Mouse (Mus musculus) right cerebral cortex, adult 2 months (tissue): ENCODE data around the gene Dnaaf3.

Source experiments
- DNase-seq, 2 experiments: peaks; one replicate each; pipeline ENCODE4 v3.0.0; 2021 to 2022; ENCODE audit warnings: low spot score in 2 of 2

The Dnaaf3 gene

GRCm38 (mm10) chr7:4522292-4522691 is 10.0 kb downstream of the Dnaaf3 start:
- no peak for DNase-seq

GRCm38 (mm10) chr7:4521231-4522003 is 10.8 kb downstream of the Dnaaf3 start:
- DNase-seq, result no peak

- no peak for DNase-seq
Measured at GRCm38 (mm10) chr7:4518487-4518886, 13.8 kb downstream of the Dnaaf3 start.

- no peak for DNase-seq
Measured at GRCm38 (mm10) chr7:4516332-4517050, 15.8 kb downstream of the Dnaaf3 start, which contains the start of gene Tnnt1. Tnnt1 (minus strand) TSS chr7:4516382.

- no peak for DNase-seq
Measured at GRCm38 (mm10) chr7:4515853-4516252, 16.4 kb downstream of the Dnaaf3 start.

GRCm38 (mm10) chr7:4513829-4514712 is 18.2 kb downstream of the Dnaaf3 start:
- DNase-seq, result no peak

GRCm38 (mm10) chr7:4513236-4513635 is 19.0 kb downstream of the Dnaaf3 start:
- DNase-seq, result peak in 1 of 2 experiments; percentile 23

GRCm38 (mm10) chr7:4511489-4512224 is 20.6 kb downstream of the Dnaaf3 start:
- DNase-seq, result no peak

GRCm38 (mm10) chr7:4509863-4510608 is 22.2 kb downstream of the Dnaaf3 start:
- peak in 1 of 2 experiments; percentile 43 for DNase-seq

- no peak for DNase-seq
Measured at GRCm38 (mm10) chr7:4508739-4509116, 23.5 kb downstream of the Dnaaf3 start.

GRCm38 (mm10) chr7:4508062-4508738 is 24.1 kb downstream of the Dnaaf3 start:
- peak; percentile 34 to 45 for DNase-seq

GRCm38 (mm10) chr7:4507220-4507619 is 25.0 kb downstream of the Dnaaf3 start:
- no peak for DNase-seq

GRCm38 (mm10) chr7:4504646-4505435 is 27.4 kb downstream of the Dnaaf3 start:
- no peak for DNase-seq

GRCm38 (mm10) chr7:4503858-4504257 is 28.4 kb downstream of the Dnaaf3 start:
- no peak for DNase-seq

- no peak for DNase-seq
Measured at GRCm38 (mm10) chr7:4503100-4503499, 29.2 kb downstream of the Dnaaf3 start.

- peak; percentile 69 to 72 for DNase-seq
Measured at GRCm38 (mm10) chr7:4502421-4503090, 29.7 kb downstream of the Dnaaf3 start.

GRCm38 (mm10) chr7:4501558-4502397 is 30.5 kb downstream of the Dnaaf3 start, which contains the start of gene Ppp1r12c:
Ppp1r12c (minus strand) TSS chr7:4501680.
- peak; percentile 96 to 97 for DNase-seq
